Mouse (Mus musculus) spleen, adult 2 months (tissue): ENCODE data around the gene Sept7. TPM values are rescaled to one million over a fixed set of nuclear protein-coding genes. Genes with fewer than 3 reads are reported as not detected.
"Not testable (repeated sequence)": the region's sequence is repeated elsewhere in the genome, so short reads cannot be mapped to it uniquely, and the experiment has no call there.

Experiments used
- DNase-seq, 2 experiments: peaks; one replicate each; pipeline versions ENCODE4 v3.0.0 to v3.0.0-alpha.2; 2012 to 2021; ENCODE audit warnings: low spot score in 2 of 2, low read depth in 1 of 2
- H3K27ac ChIP-seq: fragments of 200-500 bp; 2 replicates; pipeline ENCODE4 v1.5.1; 2012; ENCODE audit warnings: low read length, inconsistent platforms; ENCODE audit not compliant: insufficient read depth
- H3K27me3 ChIP-seq: fragments of 200-500 bp; 2 replicates; pipeline ENCODE4 v1.6.1; 2012; ENCODE audit warnings: mild to moderate bottlenecking, moderate library complexity, low read length, inconsistent platforms; ENCODE audit not compliant: control insufficient read depth, insufficient read depth
- H3K36me3 ChIP-seq: fragments of 200-500 bp; 2 replicates; pipeline ENCODE4 v1.6.1; 2012; ENCODE audit warnings: mild to moderate bottlenecking, low read length, inconsistent platforms; ENCODE audit not compliant: control insufficient read depth, insufficient read depth
- H3K4me1 ChIP-seq: fragments of 200-500 bp; 2 replicates; pipeline ENCODE4 v1.6.1; 2011; ENCODE audit warnings: inconsistent platforms; ENCODE audit not compliant: control insufficient read depth, insufficient read depth, insufficient read length
- H3K4me3 ChIP-seq: fragments of 200-500 bp; 2 replicates; pipeline ENCODE4 v1.5.1; 2011; ENCODE audit warnings: mild to moderate bottlenecking, inconsistent platforms; ENCODE audit not compliant: insufficient read depth, insufficient read length; ENCODE audit errors: extremely low read depth
- CTCF ChIP-seq: fragments of 200-500 bp; IDR thresholded peaks from 2 replicates; pipeline ENCODE4 v1.5.1; 2011; ENCODE audit warnings: mild to moderate bottlenecking, inconsistent platforms; ENCODE audit not compliant: insufficient read depth, insufficient read length, insufficient replicate concordance; ENCODE audit errors: extremely low read depth
- POLR2A ChIP-seq: fragments of 200-500 bp; IDR thresholded peaks from 2 replicates; pipeline ENCODE4 v1.6.1; 2011; ENCODE audit warnings: low read depth, low read length, inconsistent platforms
- WGBS: fragments of 180-500 bp; shearing (Covaris S2); methylation state at CpG from one replicate; pipeline ENCODE4 v1.1.7; 2018; 5-methylcytosine and 5-hydroxymethylcytosine counted together
- polyA plus RNA-seq: library from polyadenylated mRNA; depleted of rRNA; stranded (reverse); fragments of >200 nt; gene quantifications from 2 replicates; pipeline ENCODE4 v1.2.3, GENCODE M21; 2012

Gene Sept7
- polyA plus RNA-seq, 1 experiment = 5.1 TPM

GRCm38 (mm10) chr9:25271902-25272301 is 19.7 kb downstream of the Sept7 start:
- Histone ChIP-seq H3K4me1 (no peaks in the 10 kb centered on the region), H3K27ac (no peak overlapping the region), H3K4me3 (no peak overlapping the region), H3K36me3 (peaks cover 2% of the 10 kb centered on the region; the same call in 1 of the 2 replicates), H3K27me3 (no peaks in the 10 kb centered on the region)
- 88% methylated on average over 2 of the region's 2 CpGs for WGBS
- TF ChIP-seq CTCF (no peak), POLR2A (no peak)
- DNase-seq = no peak

GRCm38 (mm10) chr9:25289796-25290195 is 37.6 kb downstream of the Sept7 start:
- TF ChIP-seq POLR2A = no peak
- no peak for TF ChIP-seq CTCF
- 86% methylated on average over 1 of the region's 1 CpGs for WGBS
- no peak overlapping the region for H3K27ac ChIP-seq
- no peaks in the 10 kb centered on the region for H3K27me3 ChIP-seq
- H3K36me3 ChIP-seq = peaks cover 7% of the 10 kb centered on the region
- no peaks in the 10 kb centered on the region for H3K4me1 ChIP-seq
- DNase-seq = no peak
- H3K4me3 ChIP-seq = no peak overlapping the region

- Histone ChIP-seq H3K27ac (no peak overlapping the region), H3K27me3 (no peaks in the 10 kb centered on the region), H3K36me3 (peaks cover 16% of the 10 kb centered on the region), H3K4me1 (no peaks in the 10 kb centered on the region), H3K4me3 (no peak overlapping the region)
- DNase-seq = peak in 1 of 2 experiments; percentile 63
- 64% methylated on average over 1 of the region's 1 CpGs for WGBS
- no peak for TF ChIP-seq CTCF
- TF ChIP-seq POLR2A = no peak
These were observed 57.4 kb downstream of the Sept7 start for GRCm38 (mm10) chr9:25309505-25310182.

- 89% methylated on average over 4 of the region's 4 CpGs for WGBS
- no peak overlapping the region for H3K27ac ChIP-seq
- peaks cover 1% of the 10 kb centered on the region; the same call in 1 of the 2 replicates for H3K36me3 ChIP-seq
- H3K27me3 ChIP-seq = no peaks in the 10 kb centered on the region
- TF ChIP-seq POLR2A = no peak
- no peaks in the 10 kb centered on the region for H3K4me1 ChIP-seq
- H3K4me3 ChIP-seq = no peak overlapping the region
- DNase-seq = no peak
These were observed 62.1 kb downstream of the Sept7 start for GRCm38 (mm10) chr9:25314304-25314703.

GRCm38 (mm10) chr9:25317827-25318505 is 65.7 kb downstream of the Sept7 start:
- H3K36me3 ChIP-seq = no peaks in the 10 kb centered on the region
- DNase-seq = no peak
- H3K27ac ChIP-seq = no peak overlapping the region
- 40% methylated on average over 4 of the region's 4 CpGs for WGBS
- H3K27me3 ChIP-seq = no peaks in the 10 kb centered on the region
- no peaks in the 10 kb centered on the region for H3K4me1 ChIP-seq
- H3K4me3 ChIP-seq = no peak overlapping the region
- TF ChIP-seq CTCF (0 out of 2 replicates have a peak, but pooled peaks have one; percentile 18), POLR2A (no peak)

- H3K4me1 ChIP-seq, H3K4me3 ChIP-seq, H3K27me3 ChIP-seq, H3K27ac ChIP-seq, DNase-seq, H3K36me3 ChIP-seq: not testable (repeated sequence)
- WGBS = 93% methylated on average over 6 of the region's 6 CpGs
These were observed 67.4 kb downstream of the Sept7 start for GRCm38 (mm10) chr9:25319676-25320075.

GRCm38 (mm10) chr9:25327727-25328370 is 75.6 kb downstream of the Sept7 start:
- Histone ChIP-seq H3K4me3 (no peak overlapping the region), H3K27ac (no peak overlapping the region), H3K27me3 (no peaks in the 10 kb centered on the region), H3K4me1 (no peaks in the 10 kb centered on the region), H3K36me3 (no peaks in the 10 kb centered on the region)
- WGBS = 87% methylated on average over 4 of the region's 4 CpGs
- DNase-seq = no peak
- TF ChIP-seq POLR2A = no peak
- no peak for TF ChIP-seq CTCF
